Mouse (Mus musculus): ENCODE data around the gene Grid1. TPM values are rescaled to one million over a fixed set of nuclear protein-coding genes. Genes with fewer than 3 reads are reported as not detected.

The Grid1 gene
- polyA plus RNA-seq, 1 experiment from 2014 or later: 0.33 TPM

DNA sequence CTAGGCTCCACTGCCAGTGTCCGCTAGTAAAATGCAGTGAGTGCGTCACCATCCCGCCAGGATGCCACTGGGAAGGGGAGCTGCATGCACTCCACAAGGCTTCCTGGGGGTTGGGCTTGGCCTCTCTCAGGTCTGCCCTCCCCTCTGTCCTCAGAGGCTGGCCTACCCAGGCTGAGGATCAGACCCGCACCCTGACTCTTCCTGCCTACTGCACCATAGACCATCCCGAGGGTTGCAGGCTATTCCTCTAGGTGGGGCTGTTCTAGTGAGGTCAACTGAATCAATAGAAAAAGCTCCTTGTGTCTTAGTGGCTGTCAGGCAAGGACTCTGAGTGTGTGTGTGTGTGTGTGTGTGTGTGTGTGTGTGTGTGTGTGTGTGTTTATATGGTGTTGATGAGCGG lies 19.1 kb downstream of the Grid1 start:
- no peaks in the 10 kb centered on the region for H3K9me3 ChIP-seq (replicated peaks)
- no peak overlapping the region for H3K4me2 ChIP-seq
- no peak for ATAC-seq (replicated peaks; ENCODE audit: insufficient number of reproducible peaks, insufficient read depth, low FRiP score, low read depth)
- H3K9ac ChIP-seq: no peak overlapping the region
- 48% methylated on average over 6 of the region's 6 CpGs for WGBS
- no peaks in the 10 kb centered on the region for H3K36me3 ChIP-seq
- no peaks in the 10 kb centered on the region for H3K27me3 ChIP-seq
- H3K27ac ChIP-seq: no peak overlapping the region
- H3K4me3 ChIP-seq: no peak overlapping the region
- no peaks in the 10 kb centered on the region for H3K4me1 ChIP-seq (replicated peaks)

GRCm38 (mm10) chr14:34839898-34840297 lies 20.0 kb downstream of the Grid1 start:
- ATAC-seq (replicated peaks; ENCODE audit: insufficient number of reproducible peaks, insufficient read depth, low FRiP score, low read depth): no peak
- H3K4me1 ChIP-seq (replicated peaks): no peaks in the 10 kb centered on the region
- 87% methylated on average over 4 of the region's 4 CpGs for WGBS

GRCm38 (mm10) chr14:34843579-34843978 lies 23.7 kb downstream of the Grid1 start:
- H3K36me3 ChIP-seq: no peaks in the 10 kb centered on the region
- WGBS: 65% methylated on average over 5 of the region's 5 CpGs
- peaks cover 5% of the 10 kb centered on the region; the same call in 1 of the 2 replicates for H3K27me3 ChIP-seq
- no peak overlapping the region for H3K4me2 ChIP-seq
- no peak overlapping the region for H3K4me3 ChIP-seq
- H3K4me1 ChIP-seq (replicated peaks): no peaks in the 10 kb centered on the region
- H3K9me3 ChIP-seq (replicated peaks): no peaks in the 10 kb centered on the region
- ATAC-seq (replicated peaks; ENCODE audit: insufficient number of reproducible peaks, insufficient read depth, low FRiP score, low read depth): no peak
- H3K27ac ChIP-seq: no peak overlapping the region
- no peak overlapping the region for H3K9ac ChIP-seq

More at GRCm38 (mm10) chr14:34839898-34840297, 20.0 kb downstream of the Grid1 start:
- Histone ChIP-seq H3K36me3 (no peaks in the 10 kb centered on the region), H3K27ac (no peak overlapping the region), H3K9ac (no peak overlapping the region), H3K4me2 (no peak overlapping the region), H3K4me3 (no peak overlapping the region), H3K9me3 (replicated peaks) (no peaks in the 10 kb centered on the region), H3K27me3 (no peaks in the 10 kb centered on the region)

- 85% methylated on average over 3 of the region's 3 CpGs for WGBS
- H3K36me3 ChIP-seq: no peaks in the 10 kb centered on the region
- no peak overlapping the region for H3K4me3 ChIP-seq
- H3K4me1 ChIP-seq (replicated peaks): no peaks in the 10 kb centered on the region
- no peak for ATAC-seq (replicated peaks; ENCODE audit: insufficient number of reproducible peaks, insufficient read depth, low FRiP score, low read depth)
- H3K27ac ChIP-seq: no peak overlapping the region
- H3K9me3 ChIP-seq (replicated peaks): no peaks in the 10 kb centered on the region
- peaks cover 8% of the 10 kb centered on the region; the same call in 1 of the 2 replicates for H3K27me3 ChIP-seq
- H3K4me2 ChIP-seq: no peak overlapping the region
- no peak overlapping the region for H3K9ac ChIP-seq
Observed at GRCm38 (mm10) chr14:34844166-34844565, 24.3 kb downstream of the Grid1 start.

GRCm38 (mm10) chr14:34846799-34847198 lies 26.9 kb downstream of the Grid1 start:
- Histone ChIP-seq H3K9me3 (replicated peaks) (no peaks in the 10 kb centered on the region), H3K4me3 (no peak overlapping the region), H3K9ac (no peak overlapping the region), H3K4me2 (no peak overlapping the region), H3K36me3 (no peaks in the 10 kb centered on the region), H3K4me1 (replicated peaks) (no peaks in the 10 kb centered on the region), H3K27me3 (peaks cover 8% of the 10 kb centered on the region; the same call in 1 of the 2 replicates), H3K27ac (no peak overlapping the region)
- 58% methylated on average over 4 of the region's 4 CpGs for WGBS
- ATAC-seq (replicated peaks; ENCODE audit: insufficient number of reproducible peaks, insufficient read depth, low FRiP score, low read depth): no peak

- H3K4me3 ChIP-seq: no peak overlapping the region
- no peak overlapping the region for H3K27ac ChIP-seq
- H3K4me1 ChIP-seq (replicated peaks): no peaks in the 10 kb centered on the region
- H3K4me2 ChIP-seq: no peak overlapping the region
- H3K36me3 ChIP-seq: no peaks in the 10 kb centered on the region
- H3K27me3 ChIP-seq: peaks cover 8% of the 10 kb centered on the region; the same call in 1 of the 2 replicates
- 81% methylated on average over 5 of the region's 5 CpGs for WGBS
- no peak overlapping the region for H3K9ac ChIP-seq
- ATAC-seq (replicated peaks; ENCODE audit: insufficient number of reproducible peaks, insufficient read depth, low FRiP score, low read depth): no peak
- no peaks in the 10 kb centered on the region for H3K9me3 ChIP-seq (replicated peaks)
Observed at GRCm38 (mm10) chr14:34847625-34848024, 27.7 kb downstream of the Grid1 start.

- no peak for ATAC-seq (replicated peaks; ENCODE audit: insufficient number of reproducible peaks, insufficient read depth, low FRiP score, low read depth)
- WGBS: 68% methylated on average over 9 of the region's 9 CpGs
- Histone ChIP-seq H3K9me3 (replicated peaks) (no peaks in the 10 kb centered on the region), H3K4me3 (no peak overlapping the region), H3K27me3 (no peaks in the 10 kb centered on the region), H3K27ac (no peak overlapping the region), H3K9ac (no peak overlapping the region), H3K36me3 (no peaks in the 10 kb centered on the region), H3K4me2 (no peak overlapping the region), H3K4me1 (replicated peaks) (no peaks in the 10 kb centered on the region)
Observed at GRCm38 (mm10) chr14:34860891-34861780, 41.2 kb downstream of the Grid1 start.

GRCm38 (mm10) chr14:34867266-34867665 lies 47.4 kb downstream of the Grid1 start:
- no peak overlapping the region for H3K4me3 ChIP-seq
- H3K36me3 ChIP-seq: no peaks in the 10 kb centered on the region
- H3K4me1 ChIP-seq (replicated peaks): no peaks in the 10 kb centered on the region
- no peaks in the 10 kb centered on the region for H3K9me3 ChIP-seq (replicated peaks)
- no peak overlapping the region for H3K27ac ChIP-seq
- H3K9ac ChIP-seq: no peak overlapping the region
- no peak for ATAC-seq (replicated peaks; ENCODE audit: insufficient number of reproducible peaks, insufficient read depth, low FRiP score, low read depth)
- H3K27me3 ChIP-seq: no peaks in the 10 kb centered on the region
- WGBS: 18% methylated on average over 5 of the region's 5 CpGs
- H3K4me2 ChIP-seq: no peak overlapping the region

GRCm38 (mm10) chr14:34868513-34869260 lies 48.8 kb downstream of the Grid1 start:
- no peaks in the 10 kb centered on the region for H3K27me3 ChIP-seq
- WGBS: 60% methylated on average over 6 of the region's 6 CpGs
- no peaks in the 10 kb centered on the region for H3K9me3 ChIP-seq (replicated peaks)
- no peak overlapping the region for H3K27ac ChIP-seq
- H3K36me3 ChIP-seq: no peaks in the 10 kb centered on the region
- no peak overlapping the region for H3K4me3 ChIP-seq
- H3K4me2 ChIP-seq: no peak overlapping the region
- H3K9ac ChIP-seq: no peak overlapping the region
- no peaks in the 10 kb centered on the region for H3K4me1 ChIP-seq (replicated peaks)
- ATAC-seq (replicated peaks; ENCODE audit: insufficient number of reproducible peaks, insufficient read depth, low FRiP score, low read depth): no peak

DNA sequence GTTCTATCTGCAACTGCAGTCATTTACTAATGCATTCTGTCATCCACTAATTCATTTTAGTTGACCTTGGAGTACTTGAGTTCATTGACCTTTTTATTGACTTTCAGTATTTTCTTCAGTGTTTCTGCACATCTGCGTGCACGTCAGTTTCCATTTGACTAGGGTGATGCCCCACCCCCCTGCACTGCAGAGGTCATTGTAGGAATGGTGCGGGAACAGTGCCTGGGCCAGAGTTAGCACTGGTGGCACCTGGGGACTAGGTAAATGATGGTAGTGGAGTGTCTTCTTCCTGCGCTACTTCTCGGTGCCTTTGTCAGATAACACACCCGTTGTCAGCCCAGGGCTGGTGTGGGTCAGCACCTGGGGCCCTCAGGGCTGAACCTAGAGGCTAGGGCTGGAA lies 60.1 kb downstream of the Grid1 start:
- H3K36me3 ChIP-seq: no peaks in the 10 kb centered on the region
- no peak overlapping the region for H3K4me2 ChIP-seq
- no peaks in the 10 kb centered on the region for H3K4me1 ChIP-seq (replicated peaks)
- no peaks in the 10 kb centered on the region for H3K9me3 ChIP-seq (replicated peaks)
- H3K27me3 ChIP-seq: peaks cover 18% of the 10 kb centered on the region; the same call in 1 of the 2 replicates
- ATAC-seq (replicated peaks; ENCODE audit: insufficient number of reproducible peaks, insufficient read depth, low FRiP score, low read depth): no peak
- H3K4me3 ChIP-seq: no peak overlapping the region
- 32% methylated on average over 6 of the region's 6 CpGs for WGBS
- no peak overlapping the region for H3K27ac ChIP-seq
- H3K9ac ChIP-seq: no peak overlapping the region
